Mouse (Mus musculus) forebrain, embryonic 16.5 days (tissue): Measurements from ENCODE around the gene Bcas3. TPM values are rescaled to one million over a fixed set of nuclear protein-coding genes. Genes with fewer than 3 reads are reported as not detected.

Source experiments
- ATAC-seq: fragments of 200-750 bp; cut with Nextera tagmentation; 2 replicates; pipeline ENCODE4 v1.8.0; 2017; ENCODE audit warnings: mild to moderate bottlenecking, moderate library complexity
- H3K27ac ChIP-seq: fragments of 300-500 bp; sonication (generic); 2 replicates; pipeline ENCODE4 v1.5.1; 2014; ENCODE audit warnings: low read length, control low read depth
- H3K27me3 ChIP-seq: fragments of 300-500 bp; sonication (generic); replicated peaks from 2 replicates; pipeline ENCODE4 v1.6.1; 2014; ENCODE audit warnings: low read length; ENCODE audit not compliant: control insufficient read depth, insufficient read depth
- H3K36me3 ChIP-seq: fragments of 300-500 bp; sonication (generic); 2 replicates; pipeline ENCODE4 v1.6.1; 2014; ENCODE audit not compliant: control insufficient read depth, insufficient read depth
- H3K4me1 ChIP-seq: fragments of 300-500 bp; sonication (generic); replicated peaks from 2 replicates; pipeline ENCODE4 v1.6.1; 2014; ENCODE audit warnings: low read length; ENCODE audit not compliant: control insufficient read depth, insufficient read depth
- H3K4me2 ChIP-seq: fragments of 300-500 bp; sonication (generic); 2 replicates; pipeline ENCODE4 v1.6.1; 2014; ENCODE audit warnings: mild to moderate bottlenecking, low read length, control low read depth
- H3K4me3 ChIP-seq: fragments of 300-500 bp; sonication (generic); replicated peaks from 2 replicates; pipeline ENCODE4 v1.5.1; 2014; ENCODE audit warnings: mild to moderate bottlenecking, low read length, control low read depth
- H3K9ac ChIP-seq: fragments of 300-500 bp; sonication (generic); replicated peaks from 2 replicates; pipeline ENCODE4 v1.6.1; 2014; ENCODE audit warnings: low read depth, low read length, control low read depth
- H3K9me3 ChIP-seq: fragments of 300-500 bp; sonication (generic); 2 replicates; pipeline ENCODE4 v1.6.1; 2016; ENCODE audit warnings: low read length; ENCODE audit not compliant: control insufficient read depth
- WGBS: fragments of 180-500 bp; shearing (Covaris S2); extraction: QIAGEN DNeasy Blood & Tissue Kit; methylation state at CpG from one replicate; pipeline ENCODE4 v1.1.7; 2014; 5-methylcytosine and 5-hydroxymethylcytosine counted together
- polyA plus RNA-seq: library from polyadenylated mRNA; unstranded; fragments of >200 nt; fragmentation: Nextera tagmentation; extraction: Ambion mirVana; gene quantifications from 2 replicates; pipeline ENCODE4 v1.2.1, GENCODE M21; 2015

The Bcas3 gene
- polyA plus RNA-seq, 1 experiment from 2014 or later = 31.9 TPM

DNA sequence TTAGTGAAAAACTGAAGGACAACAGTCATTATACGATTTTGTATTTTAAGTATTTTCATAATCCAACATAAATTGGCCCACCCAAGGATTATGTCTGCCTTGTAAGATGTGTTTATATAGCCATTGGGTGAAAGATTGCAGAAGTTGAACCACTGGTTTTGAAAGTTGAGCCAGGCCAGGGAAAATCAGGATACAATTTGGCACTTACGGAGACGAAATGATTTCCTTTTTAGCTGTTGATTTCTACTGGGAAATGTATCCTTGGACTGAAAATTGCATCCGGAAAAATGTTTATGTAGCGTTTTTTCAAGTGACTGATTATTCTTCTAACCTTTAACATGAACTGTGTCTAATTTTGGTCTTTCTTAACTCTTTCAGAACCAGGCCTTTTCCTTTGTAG, 260.1 kb downstream of the Bcas3 start:
- ATAC-seq = no peak
- 83% methylated on average over 5 of the region's 5 CpGs for WGBS

DNA sequence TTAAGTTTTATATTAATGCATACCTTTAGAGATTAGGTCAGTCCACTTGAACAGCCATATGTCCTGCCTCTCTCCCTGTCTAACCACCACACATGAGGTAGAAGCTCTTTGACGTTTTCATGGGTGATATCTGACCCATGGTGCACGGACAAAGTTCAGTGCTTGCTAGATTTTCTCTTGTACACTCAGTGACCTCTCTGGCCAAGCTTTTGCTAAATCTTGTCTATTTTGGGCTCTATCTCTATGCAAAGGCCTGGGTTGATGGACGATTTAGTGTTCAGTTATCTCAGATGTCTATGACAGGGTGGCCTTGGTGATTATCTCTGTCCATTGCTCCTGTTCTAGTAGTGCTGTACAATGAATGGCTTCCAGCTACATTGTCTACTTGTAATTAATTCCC, 260.6 kb downstream of the Bcas3 start:
- WGBS = 88% methylated on average over 3 of the region's 3 CpGs
- ATAC-seq = no peak
- no peaks in the 10 kb centered on the region for H3K27me3 ChIP-seq
- H3K9ac ChIP-seq = no peak overlapping the region
- no peaks in the 10 kb centered on the region for H3K9me3 ChIP-seq
- H3K36me3 ChIP-seq = no peaks in the 10 kb centered on the region
- no peak overlapping the region for H3K27ac ChIP-seq
- H3K4me3 ChIP-seq = no peak overlapping the region
- no peak overlapping the region for H3K4me2 ChIP-seq
- H3K4me1 ChIP-seq = peaks cover 3% of the 10 kb centered on the region; the same call in 1 of the 2 replicates

More for the DNA sequence above, 260.1 kb downstream of the Bcas3 start:
- H3K9ac ChIP-seq = no peak overlapping the region
- no peaks in the 10 kb centered on the region for H3K27me3 ChIP-seq
- H3K4me1 ChIP-seq = peaks cover 3% of the 10 kb centered on the region; the same call in 1 of the 2 replicates
- H3K4me2 ChIP-seq = no peak overlapping the region
- no peaks in the 10 kb centered on the region for H3K9me3 ChIP-seq
- H3K36me3 ChIP-seq = no peaks in the 10 kb centered on the region
- no peak overlapping the region for H3K4me3 ChIP-seq
- no peak overlapping the region for H3K27ac ChIP-seq

DNA sequence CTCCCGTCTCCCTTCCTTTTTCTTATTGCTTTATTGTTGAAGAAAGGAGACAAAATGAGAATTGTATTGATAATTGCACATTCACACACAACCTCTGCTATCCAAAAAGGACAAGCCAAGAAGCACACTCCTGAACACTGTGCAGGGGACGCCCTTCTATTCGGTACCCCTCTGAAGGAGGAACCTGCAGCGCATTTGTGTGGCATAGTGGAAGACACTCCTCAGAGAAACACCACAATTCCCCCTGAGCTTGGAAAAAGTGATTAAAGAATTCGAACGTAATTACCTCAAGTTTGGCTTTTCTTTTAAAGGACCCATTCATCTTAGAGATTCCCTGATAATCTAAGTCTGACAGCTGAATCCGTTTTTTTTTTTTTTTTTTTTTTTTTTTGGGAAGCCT, 261.5 kb downstream of the Bcas3 start:
- no peaks in the 10 kb centered on the region for H3K36me3 ChIP-seq
- ATAC-seq = no peak
- H3K27ac ChIP-seq = no peak overlapping the region
- H3K4me1 ChIP-seq = peaks cover 5% of the 10 kb centered on the region
- H3K9me3 ChIP-seq = no peaks in the 10 kb centered on the region
- 67% methylated on average over 6 of the region's 7 CpGs for WGBS
- no peaks in the 10 kb centered on the region for H3K27me3 ChIP-seq
- H3K4me3 ChIP-seq = no peak overlapping the region
- no peak overlapping the region for H3K4me2 ChIP-seq
- H3K9ac ChIP-seq = no peak overlapping the region

DNA sequence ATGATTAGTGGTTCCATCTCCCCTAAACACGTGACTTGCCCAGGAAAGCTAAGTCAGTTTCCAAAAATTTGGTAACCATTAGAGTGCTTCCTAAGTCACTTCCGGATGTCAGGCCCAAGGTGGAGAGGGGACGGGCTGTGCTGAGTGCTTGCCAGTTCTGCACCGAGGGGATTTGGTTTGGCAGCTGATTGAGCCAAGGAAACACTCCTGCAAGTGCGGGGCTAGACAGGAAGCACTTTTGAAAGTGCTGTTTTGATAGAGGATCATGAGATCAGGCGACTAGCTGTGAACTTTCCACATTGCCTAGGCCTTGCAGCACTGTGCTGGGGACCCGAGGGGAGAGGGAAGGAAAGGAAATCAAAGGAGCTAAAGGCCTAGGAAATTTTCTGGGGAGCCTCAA, 262.5 kb downstream of the Bcas3 start:
- ATAC-seq = no peak
- 68% methylated on average over 7 of the region's 7 CpGs for WGBS
- no peak overlapping the region for H3K4me2 ChIP-seq
- H3K4me1 ChIP-seq = peaks cover 3% of the 10 kb centered on the region; the same call in 1 of the 2 replicates
- H3K27ac ChIP-seq = no peak overlapping the region
- no peaks in the 10 kb centered on the region for H3K9me3 ChIP-seq
- no peaks in the 10 kb centered on the region for H3K27me3 ChIP-seq
- no peaks in the 10 kb centered on the region for H3K36me3 ChIP-seq
- H3K9ac ChIP-seq = no peak overlapping the region
- no peak overlapping the region for H3K4me3 ChIP-seq

DNA sequence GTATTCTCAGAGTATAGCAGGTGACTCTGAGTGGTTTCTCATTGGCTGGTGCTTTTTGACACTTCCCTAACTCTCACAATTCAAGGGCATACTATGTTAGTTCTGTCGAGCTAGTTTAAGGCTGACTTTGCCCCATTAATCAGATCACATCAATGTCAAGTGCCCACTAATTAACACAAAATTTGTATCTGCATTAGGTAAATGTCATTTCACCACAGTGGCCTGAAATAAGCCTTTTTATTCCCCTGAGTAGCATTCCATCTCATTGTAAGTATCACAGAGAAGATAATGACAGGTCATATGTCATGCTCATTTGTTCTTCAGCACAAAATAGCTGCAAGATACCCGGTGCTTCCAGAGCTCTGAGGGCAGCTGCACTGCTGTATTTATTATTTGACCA, 268.5 kb downstream of the Bcas3 start:
- WGBS = 29% methylated on average over 2 of the region's 2 CpGs
- H3K4me1 ChIP-seq = peaks cover 12% of the 10 kb centered on the region
- H3K4me3 ChIP-seq = no peak overlapping the region
- no peak overlapping the region for H3K4me2 ChIP-seq
- H3K9ac ChIP-seq = no peak overlapping the region
- H3K9me3 ChIP-seq = no peaks in the 10 kb centered on the region
- no peak for ATAC-seq
- no peaks in the 10 kb centered on the region for H3K36me3 ChIP-seq
- H3K27ac ChIP-seq = peak overlapping the region; percentile 14; the same call in 1 of the 2 replicates
- H3K27me3 ChIP-seq = no peaks in the 10 kb centered on the region

DNA sequence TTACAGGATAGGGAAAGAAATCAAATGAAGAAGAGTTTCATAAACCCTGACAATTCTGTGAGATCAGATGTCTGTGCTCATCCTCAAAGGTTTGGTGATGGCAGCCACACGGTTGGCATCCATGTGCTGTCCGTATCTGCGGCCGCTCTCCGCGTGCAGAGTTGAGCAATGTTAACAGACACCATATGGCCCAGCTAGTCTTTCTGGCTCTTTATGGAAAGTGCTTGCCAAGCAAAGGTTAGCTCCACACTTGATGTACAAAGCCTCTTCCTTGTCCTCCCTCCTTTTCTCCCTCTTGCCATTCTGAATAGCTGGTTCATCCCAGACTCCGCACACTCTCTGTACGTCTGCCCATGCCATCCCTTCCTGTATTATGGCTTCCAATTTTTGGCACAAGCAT, 269.0 kb downstream of the Bcas3 start:
- Histone ChIP-seq H3K4me1 (peaks cover 12% of the 10 kb centered on the region), H3K36me3 (no peaks in the 10 kb centered on the region), H3K27me3 (no peaks in the 10 kb centered on the region), H3K9ac (no peak overlapping the region), H3K4me2 (no peak overlapping the region), H3K9me3 (no peaks in the 10 kb centered on the region), H3K4me3 (no peak overlapping the region), H3K27ac (peak overlapping the region; percentile 14; the same call in 1 of the 2 replicates)
- ATAC-seq = no peak
- WGBS = 52% methylated on average over 8 of the region's 8 CpGs

DNA sequence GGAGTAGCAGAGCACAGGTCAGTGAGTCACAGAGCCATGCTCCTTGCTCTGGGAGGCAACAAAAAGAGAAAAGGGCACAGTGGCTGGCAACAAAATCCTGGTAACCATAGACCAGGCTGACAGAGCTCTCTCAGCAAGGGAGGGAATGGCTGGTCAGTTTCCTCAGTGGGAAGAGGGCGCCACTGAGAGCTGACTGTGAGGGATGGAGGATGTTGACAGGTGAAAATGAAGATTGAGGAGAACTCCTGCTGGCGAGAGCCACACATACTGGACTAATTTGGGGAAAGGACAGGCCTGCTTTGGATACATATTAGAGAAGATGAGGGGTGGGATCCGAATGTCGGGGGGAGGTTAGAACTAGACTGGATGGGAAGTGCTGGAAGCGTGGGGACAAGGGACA, 272.2 kb downstream of the Bcas3 start:
- Histone ChIP-seq H3K4me3 (no peak overlapping the region), H3K36me3 (no peaks in the 10 kb centered on the region), H3K9me3 (no peaks in the 10 kb centered on the region), H3K4me2 (no peak overlapping the region), H3K27ac (no peak overlapping the region), H3K27me3 (no peaks in the 10 kb centered on the region), H3K4me1 (peaks cover 9% of the 10 kb centered on the region), H3K9ac (no peak overlapping the region)
- no peak for ATAC-seq
- 77% methylated on average over 5 of the region's 5 CpGs for WGBS

DNA sequence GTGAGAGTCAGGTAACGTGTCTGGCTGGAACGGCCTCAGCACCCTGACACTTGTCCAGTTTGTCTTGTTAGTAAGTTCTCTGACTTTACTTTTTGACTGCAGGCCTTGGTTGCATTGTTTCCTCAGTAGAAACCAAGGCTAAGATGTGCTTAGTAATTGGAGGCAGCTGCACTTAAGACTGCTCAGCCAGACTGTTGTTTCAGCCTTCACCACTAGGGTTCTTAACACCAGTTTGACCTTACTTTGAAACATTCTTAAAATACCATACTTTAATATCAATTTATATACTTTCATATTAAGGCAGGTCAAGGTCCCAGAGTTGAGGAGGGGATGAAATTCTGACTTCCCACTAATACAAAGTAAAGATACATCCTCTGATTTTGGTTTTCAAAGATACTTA, 273.9 kb downstream of the Bcas3 start:
- Histone ChIP-seq H3K27ac (no peak overlapping the region), H3K27me3 (no peaks in the 10 kb centered on the region), H3K4me1 (peaks cover 7% of the 10 kb centered on the region), H3K36me3 (no peaks in the 10 kb centered on the region), H3K9me3 (no peaks in the 10 kb centered on the region), H3K9ac (no peak overlapping the region), H3K4me3 (no peak overlapping the region), H3K4me2 (no peak overlapping the region)
- no peak for ATAC-seq
- WGBS = 93% methylated on average over 2 of the region's 2 CpGs

DNA sequence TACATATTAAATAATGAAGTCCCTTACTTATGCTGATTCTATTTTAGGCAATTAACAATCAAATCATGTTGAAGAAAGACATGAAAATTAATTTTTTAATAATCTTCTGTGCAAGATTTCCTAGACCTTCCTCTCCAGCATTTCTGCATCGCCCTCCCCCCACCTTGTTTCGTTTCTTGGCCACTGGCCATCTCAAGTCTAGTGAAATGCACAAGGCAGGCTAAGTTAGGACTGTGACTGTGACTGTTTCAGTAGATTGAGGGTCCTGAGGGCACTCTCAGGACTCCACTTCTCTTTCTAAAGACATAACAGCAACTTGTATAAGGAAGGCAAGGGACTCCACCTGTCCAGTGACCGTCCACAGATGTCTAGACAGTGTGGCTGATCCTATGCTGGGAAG, 274.4 kb downstream of the Bcas3 start:
- Histone ChIP-seq H3K36me3 (no peaks in the 10 kb centered on the region), H3K27me3 (no peaks in the 10 kb centered on the region), H3K27ac (no peak overlapping the region), H3K4me2 (no peak overlapping the region), H3K4me1 (peaks cover 2% of the 10 kb centered on the region), H3K9me3 (no peaks in the 10 kb centered on the region), H3K9ac (no peak overlapping the region), H3K4me3 (no peak overlapping the region)
- ATAC-seq = no peak
- WGBS = 67% methylated on average over 3 of the region's 3 CpGs
